Mouse (Mus musculus) adipocyte (in vitro differentiated cells): ENCODE data around the gene Bnc2.

Source experiments
- DNase-seq: peaks from one replicate; pipeline ENCODE4 v3.0.0-alpha.2; 2016; ENCODE audit warnings: low spot score

Gene Bnc2

DNA sequence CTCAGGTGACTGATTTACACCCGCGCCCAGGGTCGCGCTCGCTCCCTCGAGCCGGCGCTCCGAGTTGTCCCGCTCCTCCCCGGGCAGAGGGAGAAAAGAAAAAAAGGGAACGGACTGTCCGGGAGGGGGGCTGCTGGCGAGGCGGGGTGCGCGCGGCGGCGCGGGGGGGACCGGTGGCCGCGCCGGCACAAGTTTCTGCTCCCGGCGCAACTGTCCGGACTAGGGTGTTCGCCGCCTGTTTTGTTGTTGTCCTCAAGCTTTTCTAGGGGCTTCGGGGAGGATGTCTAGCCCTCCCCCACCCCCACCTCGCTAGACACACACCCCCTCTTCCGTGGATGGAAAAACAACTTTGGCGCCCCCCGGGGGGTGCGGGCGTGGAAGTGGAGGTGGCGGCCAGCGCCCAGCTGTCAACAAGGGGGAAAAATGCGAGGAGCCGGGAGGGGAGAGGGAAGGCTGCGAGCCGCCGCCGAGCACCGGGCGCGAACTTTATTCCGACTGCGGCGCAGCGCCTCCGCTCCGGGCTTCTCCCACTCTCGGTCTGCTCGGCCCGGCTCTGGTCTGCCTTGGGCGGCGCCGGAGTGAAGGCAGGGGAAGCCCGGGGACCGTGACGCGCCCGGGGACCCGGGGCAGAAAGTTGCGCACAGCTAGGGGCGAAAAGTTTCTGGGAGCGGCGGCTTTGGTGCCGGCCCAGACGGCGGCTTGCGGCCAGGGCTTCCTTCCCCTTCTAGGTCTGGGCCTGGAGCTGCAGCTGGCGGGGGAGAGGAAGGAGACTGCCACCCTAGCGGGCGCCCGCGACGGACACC is at the start of gene Bnc2:
Gene Bnc2 (minus strand): TSS at position 105 of the 803 bp plus-strand sequence.
- DNase-seq: peak; percentile 65

DNA sequence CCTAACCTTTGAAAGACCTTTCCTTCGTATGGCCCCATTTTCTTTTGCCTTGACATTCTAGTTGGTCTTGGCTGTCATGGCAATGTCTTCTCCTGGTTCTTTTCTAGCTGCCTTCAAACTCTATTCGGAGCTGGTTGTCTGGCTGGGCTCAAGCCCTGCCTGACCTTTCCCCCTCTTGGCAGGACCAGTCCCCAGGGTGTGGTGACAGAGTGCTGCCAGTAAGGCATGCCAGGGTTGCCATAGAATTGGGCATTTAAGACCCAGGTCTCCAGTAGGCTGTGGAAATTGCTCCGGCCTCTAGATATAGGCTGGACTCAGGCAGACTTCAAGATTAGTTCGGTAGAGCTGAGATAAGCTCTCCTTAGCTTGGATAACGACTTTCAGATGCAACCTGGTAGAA is 32.9 kb upstream of the Bnc2 start:
- peak; percentile 32 for DNase-seq

DNA sequence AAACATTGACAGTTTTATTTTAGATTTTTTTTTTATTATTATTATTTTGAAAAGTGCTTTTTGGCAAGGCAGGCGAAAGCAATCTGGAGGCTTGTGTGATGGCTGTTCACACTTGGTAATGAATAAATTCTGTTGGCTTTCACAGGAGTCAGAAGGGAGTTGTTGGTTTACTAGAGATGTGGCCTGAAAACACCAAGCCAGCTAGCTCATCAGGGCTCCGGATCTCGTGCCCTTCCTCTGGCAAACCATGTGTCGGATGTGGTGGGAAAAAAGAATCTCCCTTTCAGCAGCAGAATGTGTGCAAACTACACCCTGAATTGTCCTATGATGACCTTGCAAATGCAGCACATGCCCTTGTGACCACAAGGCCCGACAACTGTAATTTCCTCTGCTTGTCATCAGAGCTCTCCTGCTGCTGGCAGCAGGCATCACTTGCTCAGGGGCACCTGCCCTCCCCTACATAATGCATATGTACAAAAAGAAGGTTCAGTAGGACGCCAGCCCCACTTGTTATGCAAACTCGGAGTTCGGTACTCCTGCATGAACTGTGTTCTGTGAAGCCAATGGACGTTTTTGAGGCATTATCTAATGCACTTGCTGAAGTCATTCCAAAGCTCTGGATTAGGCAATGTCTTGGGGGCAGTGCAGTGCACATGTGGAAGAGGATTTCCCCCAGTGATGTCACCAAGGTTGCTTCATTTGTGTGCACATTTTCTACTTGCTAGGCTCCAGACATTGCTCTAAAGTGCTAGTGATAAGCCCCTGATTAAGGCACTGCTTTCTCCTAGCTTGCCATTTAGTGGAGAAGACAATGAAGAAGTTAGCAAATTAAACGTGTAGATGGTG is 10.7 kb upstream of the Bnc2 start:
- peak; percentile 60 for DNase-seq

DNA sequence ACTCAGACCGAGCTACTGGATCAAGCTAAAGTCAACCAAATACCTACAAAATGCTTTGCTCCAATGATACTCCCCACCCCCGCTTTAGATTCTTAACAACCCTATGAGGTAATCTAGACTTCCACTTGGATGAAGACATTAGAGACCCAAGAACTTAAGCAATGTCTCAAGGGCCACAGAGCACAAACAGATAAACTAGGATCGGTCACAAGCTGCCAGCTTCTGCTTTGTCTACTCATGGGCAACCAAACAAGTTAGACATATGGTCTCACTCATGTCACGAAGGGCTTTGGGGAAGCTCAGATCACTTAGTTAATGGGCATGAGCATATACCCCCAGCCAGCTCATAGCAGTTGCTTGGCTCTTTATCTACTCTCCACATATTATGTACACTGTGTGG is 9.9 kb upstream of the Bnc2 start:
- DNase-seq: no peak

DNA sequence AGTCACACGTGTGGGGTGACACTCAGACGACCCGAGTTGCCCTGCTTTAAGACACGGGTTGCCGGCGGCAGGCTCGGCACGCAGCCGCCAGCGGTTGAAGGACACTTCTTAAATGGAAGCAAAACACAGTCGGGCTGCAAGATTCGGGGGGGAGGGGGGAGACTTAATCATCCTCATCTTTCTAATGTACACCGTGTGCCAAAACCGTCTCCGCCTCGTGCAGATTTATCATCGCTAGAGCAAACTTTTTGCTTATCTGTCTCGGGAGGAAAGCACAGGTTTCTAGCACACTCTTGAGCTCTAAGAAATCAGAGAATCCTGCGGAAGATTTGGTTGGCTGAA is 870 bp upstream of the Bnc2 start:
- no peak for DNase-seq

DNA sequence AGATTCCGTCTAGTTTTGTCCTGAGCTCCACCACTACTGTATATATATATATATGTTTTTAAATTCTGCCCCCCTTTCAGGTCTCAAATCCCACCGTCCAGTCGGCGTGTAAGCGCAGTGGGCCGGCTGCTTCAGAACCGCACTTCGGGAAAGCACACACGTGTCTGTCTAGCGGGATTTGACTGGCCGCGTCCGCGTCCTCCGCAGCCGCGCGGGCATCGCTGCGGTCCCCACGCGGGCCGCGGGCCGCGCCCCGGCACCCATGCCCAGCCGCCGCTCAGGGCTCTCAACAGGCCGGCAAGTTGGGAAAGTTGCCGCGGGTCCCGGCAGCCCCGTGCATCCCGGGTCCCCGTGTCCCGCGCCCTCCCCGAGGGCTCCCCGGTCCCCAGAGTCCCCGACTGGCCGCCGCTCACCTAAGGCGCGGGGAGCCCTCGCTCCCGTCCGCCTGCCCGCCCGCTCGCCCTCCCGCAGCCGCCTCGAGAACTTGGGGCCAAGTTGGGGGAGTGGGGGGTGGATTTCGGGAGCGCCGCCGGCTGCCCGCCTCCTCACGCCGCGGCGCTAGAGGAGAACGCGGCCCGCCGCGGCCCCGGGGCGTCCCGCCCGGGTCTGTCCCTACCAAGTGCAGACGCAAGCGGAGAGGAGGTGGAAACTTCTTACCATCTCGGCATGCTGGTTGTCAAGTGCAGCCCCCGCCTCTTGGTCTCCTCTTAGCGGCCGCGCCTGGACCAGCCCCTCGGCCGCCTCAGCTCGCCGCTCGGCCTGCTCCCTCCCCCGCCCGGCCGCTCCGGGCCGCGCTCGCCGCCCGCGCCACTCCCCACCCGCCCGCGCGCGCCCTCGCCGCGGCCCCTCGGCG is 531 bp downstream of the Bnc2 start:
- DNase-seq: peak; percentile 66

DNA sequence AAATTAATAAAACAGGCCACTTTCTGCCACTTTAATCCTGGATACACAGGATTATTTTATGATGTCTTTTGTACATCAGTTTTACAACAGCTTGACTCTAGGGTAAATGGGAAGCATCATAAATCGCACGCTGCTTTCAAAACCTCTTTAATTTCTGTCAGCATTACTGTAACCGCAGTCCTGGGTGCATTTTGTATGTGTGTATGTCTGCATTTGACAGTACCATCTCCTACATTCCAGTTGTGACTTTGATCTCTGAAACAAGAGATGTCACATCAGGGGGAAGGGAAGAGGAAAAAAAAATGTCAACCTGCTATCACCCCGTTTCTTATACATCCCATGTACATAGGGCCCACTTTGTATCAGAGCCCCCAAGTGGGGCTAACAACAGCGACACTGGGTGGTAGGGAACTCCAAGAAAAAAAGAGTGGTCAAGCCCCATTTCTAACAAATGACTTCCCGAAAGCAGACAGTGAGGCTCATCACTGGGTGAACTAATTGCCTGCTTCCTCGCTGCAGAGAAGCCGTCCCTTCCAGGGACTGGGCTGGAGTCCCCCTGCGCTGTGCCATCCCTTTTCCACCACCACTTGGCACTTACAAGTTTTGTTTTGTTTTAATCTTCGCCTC is 1.3 kb downstream of the Bnc2 start:
- no peak for DNase-seq

DNA sequence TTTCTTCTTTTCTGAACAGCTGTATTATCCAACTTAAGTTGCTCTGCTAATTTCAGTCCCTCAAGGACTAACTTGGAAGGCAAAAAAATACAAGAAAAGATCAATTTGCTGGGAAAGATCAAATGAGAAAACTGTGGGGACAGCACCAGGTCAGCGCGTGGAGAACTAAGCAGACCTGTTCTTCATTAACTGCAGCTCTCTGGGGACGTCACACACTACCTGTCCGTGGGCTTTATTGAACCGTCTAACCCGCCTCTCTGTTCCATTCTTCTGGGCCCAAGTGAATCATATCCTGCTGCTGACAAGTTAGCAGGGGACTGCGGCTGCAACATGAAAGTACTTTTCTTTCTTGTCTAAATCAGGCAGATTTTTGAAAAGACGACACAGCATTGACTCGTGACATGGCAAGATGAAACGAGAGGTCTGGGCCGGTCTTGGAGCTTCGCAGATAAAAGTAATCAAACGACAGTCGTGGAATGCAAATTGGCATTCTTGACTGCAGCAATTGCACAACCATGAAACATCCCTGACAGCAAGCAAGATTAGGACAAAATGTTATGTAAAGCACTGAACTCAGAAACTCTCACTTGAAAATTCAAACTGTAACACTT is 2.8 kb downstream of the Bnc2 start:
- no peak for DNase-seq

DNA sequence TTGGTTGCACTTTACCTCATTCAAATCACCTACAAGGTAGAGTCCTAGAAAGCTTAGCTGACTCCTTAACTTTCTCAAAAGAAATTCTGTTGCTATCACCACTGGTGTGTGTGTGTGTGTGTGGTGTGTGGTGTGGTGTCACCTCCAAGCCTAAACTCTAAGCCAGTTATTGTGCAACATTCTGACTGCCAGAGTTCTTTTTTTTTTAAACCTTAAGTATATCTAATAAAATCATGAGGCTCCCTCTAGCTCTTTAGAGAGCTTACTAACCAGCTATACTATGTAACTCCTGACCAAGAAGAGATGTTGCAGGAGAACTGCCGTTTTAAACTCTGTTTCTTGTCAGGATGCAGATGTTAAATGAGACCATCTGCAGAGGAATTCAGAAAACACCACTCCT is 4.1 kb downstream of the Bnc2 start:
- DNase-seq: peak; percentile 61

DNA sequence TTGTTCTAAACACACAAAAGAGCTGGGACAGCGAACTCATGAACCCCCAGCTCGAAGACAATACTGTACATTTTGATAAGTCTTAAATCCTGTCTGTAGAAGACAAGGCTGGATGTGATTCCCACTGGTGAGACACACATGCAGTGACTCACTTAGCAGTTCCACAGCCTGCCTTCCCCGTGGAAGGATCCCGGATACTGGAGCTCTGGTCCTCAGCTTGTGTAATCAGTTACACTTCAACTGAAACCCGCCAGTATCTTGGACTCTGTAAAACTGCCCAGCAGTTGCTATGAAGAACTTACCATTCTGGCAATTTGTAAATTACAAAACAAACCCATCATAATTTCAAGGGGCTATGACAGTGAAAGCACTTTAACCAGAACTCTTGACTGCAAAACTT is 5.4 kb downstream of the Bnc2 start:
- DNase-seq: no peak

DNA sequence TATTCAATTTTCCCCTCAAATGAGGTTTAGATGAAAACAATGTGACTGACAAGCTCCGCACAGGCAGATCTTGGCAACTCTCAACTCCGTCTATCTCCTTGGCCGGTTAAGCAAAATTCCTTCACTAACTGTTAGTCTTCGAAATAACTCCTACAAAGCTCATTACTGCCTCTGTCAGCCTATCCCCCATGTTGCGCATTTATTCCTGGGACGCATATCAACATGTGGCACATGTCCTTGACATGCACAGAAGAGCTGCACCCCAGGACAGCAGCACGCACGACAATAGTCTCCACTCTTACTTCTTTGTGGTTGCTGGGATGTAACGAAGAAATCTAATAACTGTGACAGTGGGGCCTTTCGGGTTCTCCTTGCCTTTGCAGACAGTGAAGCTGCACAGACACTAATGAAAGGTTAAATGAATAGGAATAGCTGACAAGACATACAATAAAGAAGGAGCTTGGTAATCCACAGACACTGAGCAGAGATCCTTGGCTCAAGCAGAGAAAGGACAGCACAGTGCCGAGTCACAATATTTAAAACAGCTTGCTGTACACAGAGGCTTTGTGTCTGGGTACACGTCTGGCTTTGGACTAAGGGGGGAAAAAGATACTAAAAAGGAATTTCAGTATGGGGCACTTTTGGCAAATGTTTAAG is 6.0 kb downstream of the Bnc2 start:
- DNase-seq: no peak

DNA sequence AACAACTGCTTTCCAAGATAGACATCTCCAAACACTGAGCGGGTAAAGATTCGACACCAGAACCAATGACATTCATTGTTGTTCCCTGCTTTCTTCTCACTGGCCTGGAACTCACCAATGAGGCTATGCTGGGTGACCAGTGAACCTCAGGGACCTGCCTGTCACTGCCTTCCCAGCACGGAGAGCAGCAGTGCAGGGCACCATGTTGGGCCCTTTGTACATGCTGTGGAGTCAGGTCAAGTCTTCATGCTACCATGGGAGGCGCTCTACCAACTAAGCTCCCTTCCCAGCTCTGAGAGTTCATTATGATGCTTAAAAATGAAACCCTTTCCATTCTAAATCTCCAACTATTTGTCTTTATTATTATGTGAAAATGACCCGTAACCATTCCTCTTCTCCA is 6.8 kb downstream of the Bnc2 start:
- DNase-seq: no peak

DNA sequence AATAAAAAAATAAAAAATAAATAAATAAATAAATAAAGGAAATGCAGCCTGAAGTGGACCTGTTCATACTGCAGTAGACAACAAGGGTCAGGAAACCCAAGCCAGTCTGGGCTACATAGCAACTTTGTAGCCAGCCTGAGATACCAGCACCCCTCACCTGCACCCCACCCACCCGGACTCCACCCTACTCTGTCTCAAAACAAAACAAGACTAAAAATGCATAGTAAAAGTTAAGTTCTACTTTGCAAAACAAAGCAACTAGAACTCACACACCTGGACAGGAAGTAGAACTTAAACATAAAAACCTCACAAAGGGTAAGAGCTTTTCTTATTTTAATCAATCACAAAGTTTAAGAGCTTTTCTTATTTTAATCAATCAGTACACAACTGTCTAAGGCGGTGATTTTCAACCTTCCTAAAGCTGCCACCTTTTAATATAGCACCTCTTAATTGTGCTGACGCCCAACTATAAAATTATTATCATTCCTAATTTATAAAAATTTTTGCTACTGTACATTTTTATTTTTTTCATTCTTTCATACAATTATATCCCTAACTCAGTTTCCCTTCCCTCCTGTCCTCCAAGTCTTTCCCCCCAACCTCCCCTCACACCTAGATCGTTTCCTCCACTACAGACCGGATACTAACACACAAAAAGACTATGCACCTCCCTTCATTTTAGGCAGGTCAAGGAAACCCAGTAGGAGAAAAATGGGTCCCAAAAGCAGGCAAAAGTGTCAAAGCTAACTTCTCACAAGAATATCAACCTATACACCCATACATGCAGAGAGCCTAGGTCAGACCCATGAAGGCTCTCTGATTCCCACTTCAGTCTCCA is 12.6 kb downstream of the Bnc2 start:
- DNase-seq: no peak

DNA sequence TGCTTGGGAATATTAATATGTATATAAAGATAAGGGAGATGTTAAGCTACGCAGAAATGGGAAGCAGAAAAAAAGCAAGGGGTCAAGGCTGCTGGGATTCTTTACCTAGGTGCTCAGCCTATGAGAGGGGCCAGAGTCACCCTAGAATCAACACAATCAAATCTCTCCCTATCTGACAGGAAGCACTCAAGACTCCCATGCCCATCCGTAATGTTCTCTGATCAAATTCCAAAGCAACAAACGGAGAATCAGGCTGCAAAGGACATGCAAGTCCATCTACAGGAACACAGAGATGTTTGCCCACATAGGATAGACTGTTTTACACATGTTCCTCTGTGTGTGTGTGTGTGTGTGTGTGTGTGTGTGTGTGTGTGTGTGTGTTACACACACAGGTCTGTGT is 13.7 kb downstream of the Bnc2 start:
- DNase-seq: no peak

DNA sequence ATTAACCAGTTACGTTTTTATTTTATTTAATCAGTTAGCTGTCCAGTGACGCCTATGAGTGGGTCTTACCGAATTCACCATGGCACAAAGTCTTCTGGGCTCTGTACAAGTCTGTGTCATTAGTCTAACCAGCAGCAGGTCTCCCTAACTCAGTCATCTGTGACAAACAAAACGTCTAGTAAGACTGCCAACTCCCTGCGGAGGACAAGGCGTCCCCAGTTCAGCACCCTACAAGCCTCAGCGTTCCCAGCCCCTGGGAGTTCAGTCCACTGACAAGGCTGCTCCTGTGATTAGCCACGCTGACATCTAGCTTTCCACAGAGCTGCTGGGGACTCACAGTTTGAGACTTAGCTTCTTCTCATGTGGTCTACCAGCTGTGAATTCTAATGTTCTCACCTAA is 23.3 kb downstream of the Bnc2 start:
- DNase-seq: no peak

DNA sequence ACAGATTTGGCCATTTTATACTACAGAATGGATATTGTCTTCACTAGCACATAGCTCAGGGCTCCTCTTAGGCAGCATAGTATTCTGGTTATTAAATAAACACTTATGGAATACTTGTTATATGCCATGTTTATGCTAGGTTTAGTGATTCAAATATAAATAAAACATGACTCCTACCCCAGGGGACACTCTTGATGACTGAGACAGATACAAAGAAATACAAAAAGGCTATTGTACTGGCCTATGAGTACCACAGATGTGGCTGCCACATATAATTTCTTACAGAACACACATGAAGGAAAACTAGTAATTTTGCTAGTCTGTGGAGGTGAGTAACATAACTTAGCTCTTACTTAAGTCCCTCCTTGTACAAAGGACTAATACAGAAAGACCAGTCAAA is 28.5 kb downstream of the Bnc2 start:
- DNase-seq: no peak

DNA sequence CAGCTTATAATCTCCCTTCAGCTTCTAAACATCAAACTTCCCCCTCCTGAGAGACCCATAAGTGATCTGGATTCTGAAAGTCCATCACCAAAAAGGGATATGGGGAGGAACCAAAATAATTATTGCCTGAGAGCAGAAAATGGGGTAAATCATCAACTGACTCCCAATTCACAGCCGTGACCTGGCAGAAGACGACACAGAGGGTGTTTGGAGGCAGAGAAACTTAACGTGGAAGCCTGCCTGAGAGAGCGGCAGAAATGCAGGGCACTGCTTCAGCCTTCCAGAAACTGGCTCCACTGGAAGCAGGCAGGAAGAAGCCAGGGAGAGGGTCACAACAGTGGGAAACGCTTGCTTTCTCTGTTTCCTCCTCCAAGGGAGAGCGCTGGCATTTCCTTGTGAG is 35.9 kb downstream of the Bnc2 start:
- no peak for DNase-seq

DNA sequence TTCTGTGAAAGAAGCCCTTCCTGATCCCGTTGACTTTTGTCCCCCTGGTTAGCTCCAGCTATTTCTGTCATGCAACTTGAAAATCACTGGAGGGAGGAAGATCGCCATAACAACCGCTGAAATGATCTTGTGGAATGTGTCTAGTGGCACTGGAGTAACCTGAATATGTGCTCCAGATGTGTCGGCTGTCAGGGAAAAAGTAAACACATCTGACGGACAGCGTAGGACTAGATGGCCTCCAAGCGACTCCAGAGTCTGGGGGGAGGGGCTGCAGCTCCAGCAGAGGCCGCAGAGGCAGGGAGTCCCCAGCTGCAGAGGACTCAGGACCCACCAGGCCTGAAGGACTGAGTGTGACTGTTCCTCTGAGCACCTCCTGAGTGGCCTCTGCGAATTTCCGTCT is 37.4 kb downstream of the Bnc2 start:
- DNase-seq: peak; percentile 76

DNA sequence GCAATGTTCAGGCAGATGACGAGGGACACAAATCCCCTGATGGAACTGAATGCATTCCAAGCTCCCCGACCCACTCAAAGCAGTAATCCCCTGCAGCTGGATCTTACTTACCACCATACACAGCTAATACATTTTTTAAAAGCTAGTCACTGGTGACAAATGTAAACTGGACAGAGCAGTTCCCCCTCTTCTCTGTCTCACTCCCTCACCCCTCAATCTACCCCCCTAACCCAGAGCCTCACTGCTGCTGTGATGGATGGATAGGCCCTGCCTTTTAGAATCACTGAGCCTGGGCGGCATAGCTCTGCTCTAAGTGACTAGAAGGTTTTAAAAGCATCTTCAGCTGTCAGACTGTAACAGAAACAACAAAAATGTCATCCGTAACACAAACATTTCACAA is 40.3 kb downstream of the Bnc2 start:
- DNase-seq: no peak

DNA sequence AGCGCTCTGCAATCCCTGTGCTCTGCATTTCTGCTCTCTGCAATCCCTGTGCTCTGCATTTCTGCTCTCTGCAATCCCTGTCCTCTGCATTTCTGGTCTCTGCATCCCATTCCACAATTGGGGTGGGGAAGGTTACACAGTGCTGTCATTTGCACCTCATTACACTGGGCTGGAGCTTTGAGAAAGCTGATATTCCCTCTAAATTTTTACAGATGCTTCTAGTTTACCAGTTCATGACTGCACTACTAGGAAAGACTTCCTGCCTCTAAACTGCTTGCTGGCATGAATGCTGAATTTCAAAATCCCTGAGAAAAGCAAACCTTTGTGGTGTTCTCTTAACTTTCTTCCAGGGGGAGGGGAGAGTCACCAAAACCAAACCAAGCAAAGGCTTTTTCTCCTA is 41.1 kb downstream of the Bnc2 start:
- DNase-seq: peak; percentile 59
